Mouse (Mus musculus): ENCODE results near the gene Pcp2. TPM values are rescaled to one million over a fixed set of nuclear protein-coding genes. Genes with fewer than 3 reads are reported as not detected.
A peak's percentile ranks its signal among the peaks of the same experiment; 100 is the strongest.

Gene Pcp2
- polyA plus RNA-seq, 1 experiment from 2014 or later, result not detected

DNA sequence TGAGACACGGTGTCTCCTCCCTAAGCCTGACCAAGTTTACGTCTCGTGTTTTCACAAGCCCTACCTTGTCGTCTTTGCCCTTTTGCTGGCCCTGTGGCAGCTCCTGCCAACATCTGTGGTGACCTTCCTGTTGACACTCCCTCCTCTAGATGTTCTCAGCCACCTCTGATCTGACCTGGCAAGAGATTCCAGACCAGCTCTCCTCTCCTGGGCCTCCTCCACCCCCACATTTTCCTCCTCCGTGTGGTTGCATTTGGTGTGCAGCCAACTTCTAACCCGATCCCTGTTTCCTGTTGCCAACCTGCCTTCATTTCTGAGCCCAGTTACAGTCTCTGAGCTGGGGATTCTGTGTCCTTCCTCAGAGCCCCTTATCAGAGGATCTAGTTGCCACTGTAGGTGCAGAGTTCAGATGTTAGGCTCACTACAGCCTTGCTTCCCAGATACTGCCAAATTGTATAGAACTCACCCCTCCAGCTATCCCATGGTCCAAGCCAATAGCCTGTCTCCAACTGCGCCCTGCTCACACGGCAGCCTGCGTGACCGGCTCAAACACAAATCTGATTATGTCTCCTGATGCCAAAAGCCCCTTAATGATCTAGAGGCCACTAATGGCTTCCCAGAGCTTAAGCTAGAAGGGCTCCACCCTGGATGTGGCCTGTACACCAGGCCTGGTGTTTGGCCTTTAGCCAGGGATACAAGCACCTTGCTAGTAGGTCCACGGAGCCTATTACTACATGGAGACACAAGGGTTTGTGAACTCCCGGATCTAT lies 16.1 kb downstream of the Pcp2 start:
- ATAC-seq (ENCODE audit: low read depth), result no peak
- Histone ChIP-seq H3K36me3 (peaks cover 100% of the 10 kb centered on the region), H3K27me3 (no peaks in the 10 kb centered on the region), H3K4me3 (no peak overlapping the region), H3K9ac (no peak overlapping the region), H3K9me3 (no peaks in the 10 kb centered on the region), H3K4me2 (no peak overlapping the region), H3K4me1 (replicated peaks) (no peaks in the 10 kb centered on the region), H3K27ac (replicated peaks) (no peak overlapping the region)
- WGBS, result 92% methylated on average over 12 of the region's 12 CpGs

- Histone ChIP-seq H3K4me2 (no peak overlapping the region), H3K4me3 (no peak overlapping the region), H3K27me3 (no peaks in the 10 kb centered on the region), H3K9ac (no peak overlapping the region), H3K4me1 (replicated peaks) (no peaks in the 10 kb centered on the region), H3K27ac (replicated peaks) (no peak overlapping the region), H3K9me3 (no peaks in the 10 kb centered on the region), H3K36me3 (peaks cover 100% of the 10 kb centered on the region)
- WGBS, result 90% methylated on average over 7 of the region's 7 CpGs
- no peak for ATAC-seq (ENCODE audit: low read depth)
Measured at GRCm38 (mm10) chr8:3607822-3608221, 17.5 kb downstream of the Pcp2 start.

GRCm38 (mm10) chr8:3606593-3606992 lies 18.8 kb downstream of the Pcp2 start:
- 82% methylated on average over 16 of the region's 16 CpGs for WGBS
- no peak for ATAC-seq (ENCODE audit: low read depth)

DNA sequence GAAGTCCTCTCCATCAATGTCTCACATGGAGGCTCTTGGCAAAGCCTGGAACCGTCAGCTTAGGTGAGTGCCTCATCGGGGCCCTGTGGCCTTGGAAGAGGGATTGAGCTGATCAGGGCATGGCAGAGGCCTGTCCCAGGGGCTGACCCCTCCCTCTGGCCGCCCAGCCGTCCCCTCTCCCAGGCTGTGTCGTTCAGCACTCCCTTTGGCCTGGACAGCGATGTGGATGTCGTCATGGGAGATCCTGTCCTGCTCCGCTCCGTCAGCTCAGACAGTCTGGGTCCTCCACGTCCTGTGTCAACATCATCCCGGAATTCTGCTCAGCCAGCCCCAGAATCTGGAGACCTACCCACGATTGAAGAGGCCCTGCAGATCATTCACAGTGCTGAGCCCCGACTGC lies 21.9 kb downstream of the Pcp2 start:
- WGBS, result 86% methylated on average over 13 of the region's 13 CpGs
- H3K36me3 ChIP-seq, result peaks cover 98% of the 10 kb centered on the region
- H3K9me3 ChIP-seq, result no peaks in the 10 kb centered on the region
- no peak overlapping the region for H3K4me3 ChIP-seq
- H3K27me3 ChIP-seq, result no peaks in the 10 kb centered on the region
- H3K27ac ChIP-seq (replicated peaks), result no peak overlapping the region
- no peak overlapping the region for H3K4me2 ChIP-seq
- no peak overlapping the region for H3K9ac ChIP-seq
- no peaks in the 10 kb centered on the region for H3K4me1 ChIP-seq (replicated peaks)
- ATAC-seq (ENCODE audit: low read depth), result no peak

More at GRCm38 (mm10) chr8:3606593-3606992, 18.8 kb downstream of the Pcp2 start:
- Histone ChIP-seq H3K27me3 (no peaks in the 10 kb centered on the region), H3K27ac (replicated peaks) (no peak overlapping the region), H3K9ac (no peak overlapping the region), H3K4me1 (replicated peaks) (no peaks in the 10 kb centered on the region), H3K36me3 (peaks cover 100% of the 10 kb centered on the region), H3K9me3 (no peaks in the 10 kb centered on the region), H3K4me2 (no peak overlapping the region), H3K4me3 (no peak overlapping the region)

DNA sequence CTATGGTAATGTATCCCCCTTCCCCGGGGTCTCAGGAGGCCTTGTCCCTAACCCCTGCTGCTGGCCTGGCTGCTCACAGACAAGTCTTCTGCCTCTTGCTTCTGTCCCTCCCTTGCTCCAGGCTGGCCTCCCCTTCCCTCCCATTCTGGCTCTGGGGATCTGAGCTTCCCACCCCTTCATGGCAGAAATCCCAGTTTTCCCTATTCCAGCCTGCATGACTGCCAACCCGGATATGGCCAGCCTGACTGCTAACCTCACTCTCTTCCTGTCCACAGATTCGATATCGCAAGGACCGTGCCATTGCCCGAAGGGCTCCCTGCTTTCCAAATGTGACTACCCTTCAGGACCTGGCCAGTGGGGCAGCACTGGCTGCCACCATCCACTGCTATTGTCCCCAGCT lies 24.9 kb downstream of the Pcp2 start:
- Histone ChIP-seq H3K9ac (no peak overlapping the region), H3K4me3 (no peak overlapping the region), H3K4me2 (no peak overlapping the region), H3K36me3 (peaks cover 79% of the 10 kb centered on the region), H3K4me1 (replicated peaks) (no peaks in the 10 kb centered on the region), H3K27me3 (no peaks in the 10 kb centered on the region), H3K9me3 (no peaks in the 10 kb centered on the region), H3K27ac (replicated peaks) (no peak overlapping the region)
- 88% methylated on average over 6 of the region's 6 CpGs for whole genome bisulfite sequencing
- no peak for ATAC-seq (ENCODE audit: low read depth)

DNA sequence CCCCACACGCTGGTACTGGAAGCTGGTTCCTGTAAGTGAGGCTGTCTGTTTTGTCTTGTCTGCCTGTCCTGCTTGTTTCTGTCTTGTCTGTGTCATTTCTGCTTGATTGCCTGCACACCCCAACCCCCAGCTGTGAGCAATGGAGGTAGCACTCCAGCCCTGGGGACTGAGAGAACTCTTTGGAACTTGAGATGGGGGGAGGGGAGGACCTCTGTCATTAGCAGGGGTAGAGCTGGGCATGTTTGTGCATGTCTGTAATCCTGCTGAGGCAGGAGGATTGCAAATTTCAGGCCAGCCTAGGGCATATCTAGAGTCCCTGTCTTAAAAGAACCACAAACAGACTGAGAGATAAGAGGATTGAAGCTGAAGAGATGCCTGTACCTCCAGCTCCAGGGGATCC lies 26.1 kb downstream of the Pcp2 start:
- peaks cover 67% of the 10 kb centered on the region for H3K36me3 ChIP-seq
- H3K4me3 ChIP-seq, result no peak overlapping the region
- no peaks in the 10 kb centered on the region for H3K27me3 ChIP-seq
- H3K4me1 ChIP-seq (replicated peaks), result no peaks in the 10 kb centered on the region
- no peak overlapping the region for H3K27ac ChIP-seq (replicated peaks)
- no peak overlapping the region for H3K9ac ChIP-seq
- no peaks in the 10 kb centered on the region for H3K9me3 ChIP-seq
- WGBS, result 62% methylated on average over 1 of the region's 1 CpGs
- no peak overlapping the region for H3K4me2 ChIP-seq
- ATAC-seq (ENCODE audit: low read depth), result no peak

DNA sequence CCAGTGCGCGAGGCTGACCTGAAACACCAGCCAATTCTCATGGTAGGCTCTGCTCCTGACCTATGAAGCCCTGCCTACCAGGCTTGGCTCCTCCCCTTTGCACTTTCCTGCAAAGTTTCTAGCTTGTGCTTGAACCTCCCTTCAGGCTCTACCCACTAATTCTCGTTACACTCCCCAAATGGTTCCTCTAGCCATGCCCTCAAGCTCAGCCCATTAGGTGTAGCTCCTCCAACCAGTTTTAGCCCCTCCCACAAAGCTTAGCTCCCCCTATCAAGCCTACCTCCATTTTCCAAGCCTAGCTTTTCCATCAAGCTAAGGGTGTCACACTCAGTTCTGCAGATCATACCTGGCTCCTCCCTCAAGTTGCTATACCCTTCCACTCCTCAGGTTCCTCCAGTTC lies 27.3 kb downstream of the Pcp2 start:
- Histone ChIP-seq H3K36me3 (peaks cover 55% of the 10 kb centered on the region), H3K4me2 (no peak overlapping the region), H3K27me3 (no peaks in the 10 kb centered on the region), H3K4me3 (no peak overlapping the region), H3K4me1 (replicated peaks) (peaks cover 6% of the 10 kb centered on the region), H3K9ac (no peak overlapping the region), H3K27ac (replicated peaks) (no peak overlapping the region), H3K9me3 (no peaks in the 10 kb centered on the region)
- no peak for ATAC-seq (ENCODE audit: low read depth)
- WGBS, result 80% methylated on average over 3 of the region's 3 CpGs

DNA sequence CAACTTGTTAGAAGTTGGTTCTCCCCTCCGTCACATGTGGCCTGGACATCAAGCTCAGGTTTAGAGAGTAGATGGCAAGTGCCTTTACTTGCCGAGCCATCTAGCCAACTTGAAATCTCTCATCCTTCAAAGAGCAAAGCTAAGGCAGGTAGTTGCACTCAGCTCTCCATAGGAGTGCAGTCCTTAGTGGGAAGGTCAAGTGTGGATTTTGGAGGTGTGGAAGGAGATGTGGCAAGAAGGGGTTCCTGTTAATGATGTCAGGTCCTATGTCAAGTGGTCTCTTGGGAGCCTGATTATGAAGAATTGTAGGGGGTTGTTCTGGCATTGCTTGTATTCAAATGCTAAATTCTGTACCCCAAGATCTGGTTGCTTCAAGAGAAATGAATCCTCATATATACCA lies 30.9 kb downstream of the Pcp2 start:
- H3K9ac ChIP-seq, result no peak overlapping the region
- H3K4me3 ChIP-seq, result no peak overlapping the region
- no peaks in the 10 kb centered on the region for H3K9me3 ChIP-seq
- ATAC-seq (ENCODE audit: low read depth), result no peak
- whole genome bisulfite sequencing, result 83% methylated on average over 2 of the region's 2 CpGs
- no peaks in the 10 kb centered on the region for H3K27me3 ChIP-seq
- no peak overlapping the region for H3K27ac ChIP-seq (replicated peaks)
- no peak overlapping the region for H3K4me2 ChIP-seq
- peaks cover 7% of the 10 kb centered on the region for H3K4me1 ChIP-seq (replicated peaks)
- H3K36me3 ChIP-seq, result peaks cover 21% of the 10 kb centered on the region

GRCm38 (mm10) chr8:3593470-3593869 lies 31.9 kb downstream of the Pcp2 start:
- Histone ChIP-seq H3K9me3 (no peaks in the 10 kb centered on the region), H3K4me1 (replicated peaks) (peaks cover 15% of the 10 kb centered on the region), H3K4me3 (no peak overlapping the region), H3K36me3 (peaks cover 11% of the 10 kb centered on the region), H3K9ac (no peak overlapping the region), H3K27ac (replicated peaks) (no peak overlapping the region), H3K27me3 (no peaks in the 10 kb centered on the region), H3K4me2 (no peak overlapping the region)
- 68% methylated on average over 3 of the region's 3 CpGs for WGBS
- ATAC-seq (ENCODE audit: low read depth), result no peak

- Histone ChIP-seq H3K27ac (replicated peaks) (peak overlapping the region; percentile 89), H3K4me3 (peak overlapping the region; percentile 87), H3K27me3 (0 out of 2 replicates have a peak, but pooled peaks cover 5% of the 10 kb centered on the region), H3K9me3 (no peaks in the 10 kb centered on the region), H3K36me3 (no peaks in the 10 kb centered on the region), H3K4me1 (replicated peaks) (peaks cover 14% of the 10 kb centered on the region), H3K9ac (peak overlapping the region; percentile 93), H3K4me2 (peak overlapping the region; percentile 81)
- ATAC-seq (ENCODE audit: low read depth), result peak; percentile 80
- WGBS, result 3% methylated on average over 11 of the region's 11 CpGs
Measured at GRCm38 (mm10) chr8:3588258-3588633, 37.1 kb downstream of the Pcp2 start.

- no peaks in the 10 kb centered on the region for H3K36me3 ChIP-seq
- peak overlapping the region; percentile 81 for H3K4me2 ChIP-seq
- under 1% methylated on average over 77 of the region's 77 CpGs for WGBS
- peak overlapping the region; percentile 93 for H3K9ac ChIP-seq
- peak overlapping the region; percentile 89 for H3K27ac ChIP-seq (replicated peaks)
- H3K27me3 ChIP-seq, result 0 out of 2 replicates have a peak, but pooled peaks cover 5% of the 10 kb centered on the region
- ATAC-seq (ENCODE audit: low read depth), result peak; percentile 82
- peaks cover 11% of the 10 kb centered on the region; the same call in 1 of the 2 replicates for H3K4me1 ChIP-seq (replicated peaks)
- no peaks in the 10 kb centered on the region for H3K9me3 ChIP-seq
- peak overlapping the region; percentile 87 for H3K4me3 ChIP-seq
Measured at GRCm38 (mm10) chr8:3587391-3588257, 37.7 kb downstream of the Pcp2 start.

GRCm38 (mm10) chr8:3586993-3587390 lies 38.4 kb downstream of the Pcp2 start, which contains the start of gene Camsap3:
Camsap3 (plus strand) TSS chr8:3587293.
- peak within 1 kb of the TSS; percentile 89 for H3K27ac ChIP-seq (replicated peaks)
- peak within 1 kb of the TSS; percentile 87 for H3K4me3 ChIP-seq
- H3K9me3 ChIP-seq, result no peaks in the 10 kb centered on the region
- H3K4me2 ChIP-seq, result peak within 1 kb of the TSS; percentile 81
- H3K27me3 ChIP-seq, result 0 out of 2 replicates have a peak, but pooled peaks cover 5% of the 10 kb centered on the region
- 1% methylated on average over 7 of the region's 7 CpGs for WGBS
- peak within 1 kb of the TSS; percentile 93 for H3K9ac ChIP-seq
- ATAC-seq (ENCODE audit: low read depth), result no peak
- H3K36me3 ChIP-seq, result no peaks in the 10 kb centered on the region
- peaks cover 11% of the 10 kb centered on the region; the same call in 1 of the 2 replicates for H3K4me1 ChIP-seq (replicated peaks)

All from neural tube, embryonic 13.5 days (tissue).